Mouse (Mus musculus): ENCODE measurements around the gene Eno3.

Eno3 gene

DNA sequence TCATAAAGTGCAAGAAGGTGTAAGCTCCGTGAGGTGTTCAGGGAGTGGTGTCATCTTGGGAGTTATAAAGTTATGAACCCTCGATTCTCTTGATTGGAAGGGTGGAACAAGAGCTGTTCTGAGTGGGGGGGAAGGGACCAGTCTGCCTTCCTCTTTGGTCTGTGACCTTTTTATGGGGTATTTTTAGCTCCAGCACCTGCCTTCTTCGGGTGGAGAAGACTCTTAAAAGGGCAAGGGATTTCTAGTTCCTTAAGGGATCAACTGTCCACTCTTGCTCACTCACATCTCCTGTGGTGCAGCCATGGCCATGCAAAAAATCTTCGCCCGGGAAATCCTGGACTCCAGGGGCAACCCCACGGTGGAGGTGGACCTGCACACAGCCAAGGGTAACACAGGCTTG is 571 bp downstream of the Eno3 start:
- DNase-seq (ENCODE audit: low spot score) = no peak

- DNase-seq (ENCODE audit: low spot score) = no peak
These were observed 989 bp downstream of the Eno3 start for GRCm38 (mm10) chr11:70657991-70658390.

- DNase-seq (ENCODE audit: low spot score) = no peak
These were observed 1.5 kb downstream of the Eno3 start for GRCm38 (mm10) chr11:70658521-70658920.

GRCm38 (mm10) chr11:70658942-70659341 is 1.9 kb downstream of the Eno3 start:
- no peak for DNase-seq (ENCODE audit: low spot score)

GRCm38 (mm10) chr11:70660571-70660970 is 3.6 kb downstream of the Eno3 start:
- no peak for DNase-seq (ENCODE audit: low spot score)

DNA sequence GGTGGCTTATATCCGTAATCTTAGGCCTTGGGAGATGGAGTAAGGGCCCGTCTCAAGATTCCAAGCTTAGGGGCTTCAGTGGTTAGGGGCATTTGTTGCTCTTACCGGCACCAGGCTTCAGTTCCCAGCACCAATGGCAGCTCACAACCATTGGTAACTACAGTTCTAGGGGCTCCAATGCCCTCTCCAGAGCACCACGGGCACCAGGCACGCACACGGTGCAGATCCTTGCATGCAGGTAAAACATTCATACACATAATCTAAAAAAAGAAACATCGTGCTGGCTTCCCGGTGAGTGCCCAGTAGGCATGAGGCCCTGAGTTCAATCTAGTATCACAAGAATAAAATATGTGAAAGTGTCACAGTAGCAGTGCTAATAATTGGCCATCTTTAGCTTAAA is 6.1 kb downstream of the Eno3 start:
- DNase-seq (ENCODE audit: low spot score) = no peak

GRCm38 (mm10) chr11:70663957-70664356 is 7.0 kb downstream of the Eno3 start:
- DNase-seq (ENCODE audit: low spot score) = no peak

GRCm38 (mm10) chr11:70664741-70665140 is 7.7 kb downstream of the Eno3 start:
- no peak for DNase-seq (ENCODE audit: low spot score)

GRCm38 (mm10) chr11:70666687-70667086 is 9.7 kb downstream of the Eno3 start:
- no peak for DNase-seq (ENCODE audit: low spot score)

DNA sequence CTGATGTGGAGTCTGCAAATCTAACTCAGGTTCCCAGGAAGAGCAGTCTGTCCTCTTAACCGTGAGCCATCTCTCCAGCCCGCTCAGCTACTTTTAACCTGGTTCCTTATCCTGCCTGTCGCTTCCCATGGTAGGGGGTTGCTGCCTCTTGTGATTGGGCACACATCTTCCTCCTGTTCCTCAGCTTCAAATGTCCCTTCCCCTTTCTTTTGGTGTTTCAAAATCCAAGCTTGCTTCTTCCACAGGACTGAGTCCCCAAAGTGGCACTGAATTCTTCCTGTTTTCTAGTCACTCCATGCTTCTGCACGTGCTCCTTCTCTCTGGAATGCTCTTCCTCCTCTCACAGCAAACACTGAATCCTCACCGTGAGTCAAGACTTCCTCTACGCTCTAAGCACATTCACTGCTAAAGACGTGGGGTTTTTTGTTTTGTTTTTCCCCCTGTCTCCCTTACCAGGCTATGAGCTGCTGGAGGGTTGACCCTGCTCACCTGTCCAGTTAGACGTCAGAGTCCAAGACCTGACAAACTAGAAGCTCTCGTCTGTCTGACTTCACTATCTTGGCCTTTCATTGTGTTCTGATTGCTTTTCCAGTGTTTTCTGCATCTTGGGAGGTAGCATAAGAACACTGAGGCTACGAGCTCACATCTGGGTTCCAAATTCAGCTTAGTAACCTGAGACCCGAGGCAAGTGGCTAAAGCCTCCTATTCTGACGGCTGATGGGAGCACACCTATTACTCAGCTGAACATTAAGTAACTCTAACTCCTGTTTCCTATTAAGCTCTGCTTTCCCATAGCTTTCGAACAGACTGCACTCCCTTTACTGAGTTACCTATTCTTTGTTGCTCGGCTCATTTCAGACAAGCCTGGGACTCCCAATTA is 10.5 kb downstream of the Eno3 start:
- no peak for DNase-seq (ENCODE audit: low spot score)

DNA sequence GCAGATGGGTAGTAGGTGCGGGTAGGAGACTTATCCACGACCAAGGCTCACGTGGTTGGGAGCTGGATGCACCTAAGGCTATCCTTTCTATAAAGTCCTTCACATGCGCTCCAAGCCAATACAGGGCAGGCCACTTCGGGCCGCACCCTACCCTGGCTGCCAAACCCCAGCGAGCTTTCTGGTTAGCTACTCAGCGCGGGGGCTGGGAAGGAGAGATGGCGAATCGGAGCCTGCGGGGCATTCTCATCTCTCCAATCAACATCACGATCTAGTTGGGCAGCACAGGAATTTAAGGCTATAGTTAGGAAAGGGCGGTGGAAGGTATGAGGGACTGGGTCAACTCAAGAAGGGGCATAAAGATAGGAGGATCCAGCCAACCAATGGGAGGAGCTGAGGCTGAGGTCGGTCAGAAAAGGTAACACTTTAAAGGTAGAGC is 11.4 kb downstream of the Eno3 start:
- DNase-seq (ENCODE audit: low spot score) = no peak

- DNase-seq (ENCODE audit: low spot score) = peak; percentile 96
These were observed 11.9 kb downstream of the Eno3 start, which contains the start of gene Spag7 for GRCm38 (mm10) chr11:70668771-70669505. TSS of gene Spag7 (minus strand) at chr11:70669416.

- DNase-seq (ENCODE audit: low spot score) = peak; percentile 86
These were observed 12.8 kb downstream of the Eno3 start for GRCm38 (mm10) chr11:70669582-70670345.

DNA sequence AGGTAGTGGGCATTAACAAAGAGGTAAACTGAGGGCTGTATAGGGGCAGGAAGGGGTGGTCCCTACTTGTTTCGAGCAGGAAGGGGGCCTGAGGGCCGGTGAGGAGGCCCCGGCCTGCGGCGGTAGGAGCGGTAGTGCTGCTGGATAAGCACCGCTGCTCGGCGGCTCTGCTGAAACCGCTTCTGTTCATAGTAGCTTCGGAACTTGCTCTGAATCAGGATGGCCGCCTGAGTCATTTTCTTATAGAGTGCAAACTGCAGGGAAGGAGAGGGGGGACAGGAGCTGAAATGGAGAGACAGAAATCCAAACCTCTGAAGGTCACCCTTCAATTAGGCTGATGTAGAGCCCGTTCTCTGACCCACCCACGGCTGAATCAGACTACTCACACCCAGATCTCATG is 13.5 kb downstream of the Eno3 start:
- no peak for DNase-seq (ENCODE audit: low spot score)

GRCm38 (mm10) chr11:70671333-70672047 is 14.5 kb downstream of the Eno3 start:
- no peak for DNase-seq (ENCODE audit: low spot score)

DNA sequence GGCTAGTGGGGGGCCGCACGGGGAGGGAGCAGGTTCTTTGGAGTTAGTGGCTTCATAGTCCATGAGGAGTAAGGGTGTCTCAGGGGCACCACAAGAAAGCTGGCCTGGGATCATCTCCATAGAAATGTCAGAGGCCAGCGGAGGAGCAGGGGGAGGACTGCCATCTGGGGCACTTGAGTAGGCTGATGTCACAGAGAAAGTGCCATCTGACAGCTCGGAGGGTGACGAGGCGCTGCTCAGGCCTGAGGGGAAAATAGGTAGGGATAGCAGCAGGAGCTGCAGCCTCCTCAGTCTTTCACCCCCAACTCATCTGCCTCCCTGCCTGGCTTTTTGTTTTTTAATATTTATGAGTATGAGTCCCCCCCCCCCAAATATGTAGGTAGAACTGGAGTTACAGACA is 17.0 kb downstream of the Eno3 start:
- DNase-seq (ENCODE audit: low spot score) = no peak

GRCm38 (mm10) chr11:70674501-70674900 is 17.5 kb downstream of the Eno3 start:
- DNase-seq (ENCODE audit: low spot score) = no peak

DNA sequence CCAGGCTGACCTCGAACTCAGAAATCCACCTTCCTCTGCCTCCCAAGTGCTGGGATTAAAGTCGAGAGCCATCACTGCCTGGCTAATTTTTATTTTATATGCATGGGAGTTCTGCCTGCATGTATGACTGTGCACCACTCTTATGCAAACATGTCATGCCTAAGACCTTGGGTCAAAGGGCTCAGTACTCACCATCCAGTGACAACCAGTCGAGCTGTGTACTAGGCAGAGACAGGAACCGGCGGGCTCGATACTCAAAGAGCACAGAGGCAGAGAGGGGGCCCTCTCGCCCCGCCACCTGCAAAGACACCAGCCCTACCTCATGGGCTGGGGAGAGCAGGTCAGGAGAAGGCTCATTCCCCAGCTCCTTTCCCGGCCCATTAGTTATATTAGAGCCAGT is 21.1 kb downstream of the Eno3 start:
- no peak for DNase-seq (ENCODE audit: low spot score)

DNA sequence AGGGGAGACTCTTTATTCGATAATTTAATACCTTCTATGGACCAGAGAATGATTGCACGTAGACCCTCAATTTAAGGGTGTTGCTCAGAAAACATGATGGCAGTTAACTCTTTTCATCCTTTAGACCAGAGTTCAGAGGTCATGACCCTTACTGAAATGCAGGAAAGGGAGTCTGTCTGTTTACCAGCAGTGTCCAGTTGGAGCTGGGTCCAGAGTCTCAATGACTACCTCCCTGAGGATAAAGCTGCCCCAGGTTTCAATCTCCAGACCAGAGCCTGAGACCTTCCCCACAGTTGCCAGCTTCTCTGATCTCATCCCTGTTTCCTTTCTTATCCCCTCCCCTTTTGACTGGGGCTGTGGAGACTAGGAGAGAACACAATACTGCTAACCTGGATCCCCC is 21.6 kb downstream of the Eno3 start:
- no peak for DNase-seq (ENCODE audit: low spot score)

DNA sequence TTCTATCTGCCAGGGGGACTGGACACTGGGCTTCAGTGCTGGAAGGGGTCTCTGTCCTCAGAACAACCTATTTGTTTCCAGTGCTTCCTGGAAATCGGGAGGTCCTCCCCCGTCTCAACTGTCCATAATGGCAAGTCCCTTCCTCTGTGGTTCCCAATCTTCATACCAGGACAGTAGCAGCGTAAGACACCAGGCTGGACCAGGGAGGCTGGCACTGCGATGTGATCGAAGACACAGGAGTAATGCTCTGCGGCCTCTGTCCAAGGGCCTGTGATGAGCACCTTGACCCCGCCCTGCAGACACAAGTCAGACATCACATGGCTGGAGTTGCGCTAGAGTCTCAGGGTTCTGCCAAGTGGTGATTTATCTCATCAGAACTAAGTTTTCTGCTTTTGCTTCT is 22.4 kb downstream of the Eno3 start:
- DNase-seq (ENCODE audit: low spot score) = no peak

DNA sequence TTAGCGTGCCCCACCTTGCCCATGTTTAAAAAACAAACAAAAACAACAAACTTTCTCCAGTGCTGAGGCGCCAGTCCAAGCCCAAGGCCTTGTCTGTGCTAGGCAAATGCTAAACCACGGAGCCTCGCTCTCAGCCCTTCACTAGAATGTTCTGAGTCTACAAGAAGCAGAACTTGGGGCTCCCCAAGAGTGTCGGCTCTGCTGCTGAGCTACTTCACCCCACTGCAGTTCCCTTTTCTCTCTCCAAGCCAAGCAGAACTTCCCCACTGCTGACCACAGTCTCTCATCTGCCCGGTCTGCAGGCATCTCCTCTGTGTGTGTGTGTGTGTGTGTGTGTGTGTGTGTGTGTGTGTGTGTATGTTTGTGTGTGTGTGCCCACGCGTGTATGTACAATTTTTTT is 22.9 kb downstream of the Eno3 start:
- DNase-seq (ENCODE audit: low spot score) = no peak

DNA sequence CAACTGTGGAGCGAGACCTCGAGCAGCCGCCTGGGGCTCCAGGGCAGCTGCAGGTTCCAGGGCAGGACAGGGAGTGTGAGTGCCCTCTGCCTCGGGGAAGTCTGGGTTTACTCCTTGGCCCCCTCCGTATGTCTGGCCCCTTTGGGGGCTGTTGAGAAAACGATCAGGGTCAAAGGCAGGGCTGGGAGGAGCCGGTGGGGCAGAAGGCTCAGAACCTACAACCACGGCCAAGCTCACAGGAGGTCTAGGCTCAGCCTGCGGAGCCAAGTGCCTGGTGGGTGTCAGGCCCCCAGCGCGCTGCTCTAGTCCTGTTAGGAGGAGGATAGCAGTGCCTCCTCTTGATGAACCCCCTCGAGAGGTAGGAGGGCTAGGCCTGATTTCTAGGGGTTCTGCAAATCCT is 24.2 kb downstream of the Eno3 start:
- no peak for DNase-seq (ENCODE audit: low spot score)
